Mouse (Mus musculus) gastrocnemius, adult 18-20 months (tissue): Measurements from ENCODE around the gene Ncapd3. TPM values are rescaled to one million over a fixed set of nuclear protein-coding genes. Genes with fewer than 3 reads are reported as not detected.

ENCODE experiments used
- DNase-seq: peaks from one replicate; pipeline ENCODE4 v3.0.0; 2021; ENCODE audit warnings: low spot score
- long read RNA-seq, 2 experiments: library from polyadenylated mRNA; stranded (forward); transcript quantifications; one replicate each; pipeline ENCODE4 v2.0.0; 2021
- total RNA-seq, 2 experiments: library from RNA; stranded (reverse); gene quantifications; 2 replicates each; pipeline ENCODE4 v1.2.3; 2021

Ncapd3 gene
- 1 to 10 TPM; 5.7 to 5.8 TPM for total RNA-seq
- long read RNA-seq, experiment 1, full-length matches to known transcripts: 1 of 4 reads
- long read RNA-seq, experiment 1, partial matches to known transcripts: 1 of 4 reads
- long read RNA-seq, experiment 1, other reads (novel, unspliced or antisense): 2 of 4 reads
- long read RNA-seq, experiment 2, full-length matches to known transcripts: 1 of 4 reads
- long read RNA-seq, experiment 2, partial matches to known transcripts: 1 of 4 reads
- long read RNA-seq, experiment 2, other reads (novel, unspliced or antisense): 2 of 4 reads

- peak; percentile 96 for DNase-seq
These were observed at the start of gene Ncapd3, which contains the start of gene Vps26b for GRCm38 (mm10) chr9:27029828-27030762. TSS of gene Ncapd3 (plus strand) at chr9:27030175. TSS of gene Vps26b (minus strand) at chr9:27030065.

GRCm38 (mm10) chr9:26985090-26985613, 44.8 kb upstream of the Ncapd3 start:
- DNase-seq: no peak

GRCm38 (mm10) chr9:26985668-26986277, 44.2 kb upstream of the Ncapd3 start:
- DNase-seq: no peak

- no peak for DNase-seq
These were observed 39.8 kb upstream of the Ncapd3 start for GRCm38 (mm10) chr9:26990181-26990580.

- no peak for DNase-seq
These were observed 36.9 kb upstream of the Ncapd3 start for GRCm38 (mm10) chr9:26993118-26993517.

- no peak for DNase-seq
These were observed 36.1 kb upstream of the Ncapd3 start for GRCm38 (mm10) chr9:26993900-26994299.

- DNase-seq: no peak
These were observed 32.9 kb upstream of the Ncapd3 start for GRCm38 (mm10) chr9:26997062-26997461.

GRCm38 (mm10) chr9:26997501-26997900, 32.5 kb upstream of the Ncapd3 start:
- no peak for DNase-seq

GRCm38 (mm10) chr9:26998669-26999460, 31.1 kb upstream of the Ncapd3 start:
- DNase-seq: peak; percentile 24

- peak; percentile 96 for DNase-seq
These were observed 30.2 kb upstream of the Ncapd3 start, which contains the start of the genes Acad8 and Thyn1 for GRCm38 (mm10) chr9:26999461-27000395. TSS of gene Acad8 (minus strand) at chr9:26999566. TSS of gene Thyn1 (plus strand) at chr9:26999710.

GRCm38 (mm10) chr9:27005231-27005630, 24.7 kb upstream of the Ncapd3 start:
- DNase-seq: no peak

GRCm38 (mm10) chr9:27005933-27006332, 24.0 kb upstream of the Ncapd3 start:
- no peak for DNase-seq

GRCm38 (mm10) chr9:27006866-27007265, 23.1 kb upstream of the Ncapd3 start:
- no peak for DNase-seq

- no peak for DNase-seq
These were observed 20.7 kb upstream of the Ncapd3 start for GRCm38 (mm10) chr9:27009231-27009630.

- no peak for DNase-seq
These were observed 18.4 kb upstream of the Ncapd3 start for GRCm38 (mm10) chr9:27011572-27011971.

GRCm38 (mm10) chr9:27018961-27019360, 11.0 kb upstream of the Ncapd3 start:
- DNase-seq: no peak

- DNase-seq: no peak
These were observed 6.3 kb upstream of the Ncapd3 start for GRCm38 (mm10) chr9:27023681-27024080.

- DNase-seq: no peak
These were observed 3.3 kb upstream of the Ncapd3 start for GRCm38 (mm10) chr9:27026708-27027107.

- DNase-seq: peak; percentile 15
These were observed 750 bp upstream of the Ncapd3 start for GRCm38 (mm10) chr9:27029022-27029827.
